Mouse (Mus musculus) midbrain, embryonic 13.5 days (tissue): ENCODE measurements around the gene Dnajb13. TPM values are rescaled to one million over a fixed set of nuclear protein-coding genes. Genes with fewer than 3 reads are reported as not detected.
A peak's percentile ranks its signal among the peaks of the same experiment; 100 is the strongest.
"Not testable (repeated sequence)": the region's sequence is repeated elsewhere in the genome, so short reads cannot be mapped to it uniquely, and the experiment has no call there.

Experiments
- ATAC-seq: fragments of 200-750 bp; cut with Nextera tagmentation; 2 replicates; pipeline ENCODE4 v1.8.0; 2017; ENCODE audit warnings: mild to moderate bottlenecking, moderate TSS enrichment, moderate library complexity
- H3K27ac ChIP-seq: fragments of 300-500 bp; sonication (generic); 2 replicates; pipeline ENCODE4 v1.5.1; 2015; ENCODE audit warnings: inconsistent platforms, mild to moderate bottlenecking, moderate library complexity
- H3K27me3 ChIP-seq: fragments of 300-500 bp; sonication (generic); 2 replicates; pipeline ENCODE4 v1.6.1; 2015; ENCODE audit warnings: mild to moderate bottlenecking, inconsistent platforms
- H3K36me3 ChIP-seq: fragments of 300-500 bp; sonication (generic); 2 replicates; pipeline ENCODE4 v1.6.1; 2015; ENCODE audit warnings: mild to moderate bottlenecking, inconsistent platforms
- H3K4me1 ChIP-seq: fragments of 300-500 bp; sonication (generic); replicated peaks from 2 replicates; pipeline ENCODE4 v1.6.1; 2015; ENCODE audit warnings: inconsistent platforms
- H3K4me2 ChIP-seq: fragments of 300-500 bp; sonication (generic); replicated peaks from 2 replicates; pipeline ENCODE4 v1.6.1; 2015; ENCODE audit warnings: moderate library complexity, mild to moderate bottlenecking, inconsistent platforms
- H3K4me3 ChIP-seq: fragments of 300-500 bp; sonication (generic); replicated peaks from 2 replicates; pipeline ENCODE4 v1.5.1; 2015; ENCODE audit warnings: mild to moderate bottlenecking, inconsistent platforms
- H3K9ac ChIP-seq: fragments of 300-500 bp; sonication (generic); replicated peaks from 2 replicates; pipeline ENCODE4 v1.6.1; 2015; ENCODE audit warnings: mild to moderate bottlenecking, inconsistent platforms
- H3K9me3 ChIP-seq: fragments of 300-500 bp; sonication (generic); 2 replicates; pipeline ENCODE4 v1.6.1; 2016; ENCODE audit warnings: mild to moderate bottlenecking, inconsistent platforms
- WGBS: fragments of 180-500 bp; shearing (Covaris S2); methylation state at CpG from one replicate; pipeline ENCODE4 v1.1.7; 2015; 5-methylcytosine and 5-hydroxymethylcytosine counted together
- polyA plus RNA-seq: library from polyadenylated mRNA; unstranded; fragments of >200 nt; fragmentation: Nextera tagmentation; extraction: Ambion mirVana; gene quantifications from 2 replicates; pipeline ENCODE4 v1.2.1, GENCODE M21; 2015

The Dnajb13 gene
- polyA plus RNA-seq, 1 experiment from 2014 or later = 3.2 TPM

GRCm38 (mm10) chr7:100495581-100496251, 19.0 kb downstream of the Dnajb13 start:
- peaks cover 44% of the 10 kb centered on the region for H3K4me1 ChIP-seq
- peak overlapping the region; percentile 78 for H3K27ac ChIP-seq
- peaks cover 7% of the 10 kb centered on the region; the same call in 1 of the 2 replicates for H3K36me3 ChIP-seq
- peak overlapping the region; percentile 44; the same call in 1 of the 2 replicates for H3K9ac ChIP-seq
- peak; percentile 81 for ATAC-seq
- H3K27me3 ChIP-seq = peaks cover 9% of the 10 kb centered on the region; the same call in 1 of the 2 replicates
- peak overlapping the region; percentile 33 for H3K4me2 ChIP-seq
- H3K9me3 ChIP-seq = no peaks in the 10 kb centered on the region
- 30% methylated on average over 11 of the region's 11 CpGs for WGBS
- H3K4me3 ChIP-seq = no peak overlapping the region; the same call in 1 of the 2 replicates

- Histone ChIP-seq H3K9me3 (no peaks in the 10 kb centered on the region), H3K27me3 (peaks cover 9% of the 10 kb centered on the region; the same call in 1 of the 2 replicates), H3K4me3 (no peak overlapping the region), H3K4me1 (peaks cover 40% of the 10 kb centered on the region), H3K27ac (peak overlapping the region; percentile 78), H3K9ac (peak overlapping the region; percentile 44; the same call in 1 of the 2 replicates), H3K4me2 (peak overlapping the region; percentile 33), H3K36me3 (peaks cover 7% of the 10 kb centered on the region; the same call in 1 of the 2 replicates)
- WGBS = 29% methylated on average over 8 of the region's 8 CpGs
- ATAC-seq = no peak; the same call in 1 of the 2 replicates
Observed at GRCm38 (mm10) chr7:100495042-100495441, 19.7 kb downstream of the Dnajb13 start.

GRCm38 (mm10) chr7:100494415-100494831, 20.3 kb downstream of the Dnajb13 start:
- no peak overlapping the region for H3K27ac ChIP-seq
- peak overlapping the region; percentile 38; the same call in 1 of the 2 replicates for H3K4me3 ChIP-seq
- H3K9me3 ChIP-seq = no peaks in the 10 kb centered on the region
- H3K4me2 ChIP-seq = peak overlapping the region; percentile 65
- H3K9ac ChIP-seq = no peak overlapping the region
- H3K4me1 ChIP-seq = peaks cover 40% of the 10 kb centered on the region
- H3K36me3 ChIP-seq = peaks cover 7% of the 10 kb centered on the region; the same call in 1 of the 2 replicates
- ATAC-seq = no peak
- 90% methylated on average over 7 of the region's 7 CpGs for WGBS
- H3K27me3 ChIP-seq = peaks cover 9% of the 10 kb centered on the region; the same call in 1 of the 2 replicates

- H3K27ac ChIP-seq = no peak overlapping the region
- peaks cover 41% of the 10 kb centered on the region for H3K4me1 ChIP-seq
- ATAC-seq = no peak
- H3K9ac ChIP-seq = no peak overlapping the region
- H3K4me3 ChIP-seq = peak overlapping the region; percentile 38
- peak overlapping the region; percentile 65 for H3K4me2 ChIP-seq
- peaks cover 9% of the 10 kb centered on the region; the same call in 1 of the 2 replicates for H3K27me3 ChIP-seq
- WGBS = 40% methylated on average over 19 of the region's 19 CpGs
- H3K36me3 ChIP-seq = peaks cover 3% of the 10 kb centered on the region; the same call in 1 of the 2 replicates
- H3K9me3 ChIP-seq = no peaks in the 10 kb centered on the region
Observed at GRCm38 (mm10) chr7:100493484-100494414, 21.0 kb downstream of the Dnajb13 start.

GRCm38 (mm10) chr7:100493117-100493483, 21.7 kb downstream of the Dnajb13 start, which contains the start of gene Ucp2:
TSS of gene Ucp2 (plus strand) at chr7:100493337.
- Histone ChIP-seq H3K27me3 (peaks cover 9% of the 10 kb centered on the region; the same call in 1 of the 2 replicates), H3K36me3 (no peaks in the 10 kb centered on the region), H3K9me3 (no peaks in the 10 kb centered on the region), H3K4me3 (peak within 1 kb of the TSS; percentile 38), H3K27ac (no peak within 1 kb of the TSS), H3K4me1 (peaks cover 43% of the 10 kb centered on the region), H3K9ac (peak within 1 kb of the TSS; percentile 54; the same call in 1 of the 2 replicates), H3K4me2 (peak within 1 kb of the TSS; percentile 65)
- 2% methylated on average over 22 of the region's 27 CpGs for WGBS
- ATAC-seq = peak; percentile 18; the same call in 1 of the 2 replicates

GRCm38 (mm10) chr7:100492391-100493116, 22.2 kb downstream of the Dnajb13 start:
- WGBS = 2% methylated on average over 36 of the region's 36 CpGs
- Histone ChIP-seq H3K27me3 (peaks cover 9% of the 10 kb centered on the region; the same call in 1 of the 2 replicates), H3K9ac (peak overlapping the region; percentile 54; the same call in 1 of the 2 replicates), H3K9me3 (no peaks in the 10 kb centered on the region), H3K36me3 (no peaks in the 10 kb centered on the region), H3K27ac (no peak overlapping the region), H3K4me1 (peaks cover 43% of the 10 kb centered on the region), H3K4me3 (peak overlapping the region; percentile 38), H3K4me2 (peak overlapping the region; percentile 65)
- ATAC-seq = peak; percentile 22; the same call in 1 of the 2 replicates

GRCm38 (mm10) chr7:100488474-100489048, 26.2 kb downstream of the Dnajb13 start:
- H3K4me3 ChIP-seq = no peak overlapping the region
- peaks cover 13% of the 10 kb centered on the region for H3K4me1 ChIP-seq
- WGBS = 25% methylated on average over 10 of the region's 10 CpGs
- H3K36me3 ChIP-seq = no peaks in the 10 kb centered on the region
- no peaks in the 10 kb centered on the region for H3K9me3 ChIP-seq
- peaks cover 9% of the 10 kb centered on the region; the same call in 1 of the 2 replicates for H3K27me3 ChIP-seq
- no peak overlapping the region for H3K4me2 ChIP-seq
- peak; percentile 55 for ATAC-seq
- H3K9ac ChIP-seq = 0 out of 2 replicates have a peak overlapping the region, but pooled peaks have one; percentile 29
- H3K27ac ChIP-seq = peak overlapping the region; percentile 47; the same call in 1 of the 2 replicates

GRCm38 (mm10) chr7:100487301-100487700, 27.5 kb downstream of the Dnajb13 start:
- Histone ChIP-seq H3K9ac (no peak overlapping the region), H3K4me1 (peaks cover 4% of the 10 kb centered on the region; the same call in 1 of the 2 replicates), H3K4me2 (no peak overlapping the region), H3K36me3 (no peaks in the 10 kb centered on the region), H3K27me3 (0 out of 2 replicates have a peak, but pooled peaks cover 2% of the 10 kb centered on the region), H3K27ac (no peak overlapping the region), H3K9me3 (no peaks in the 10 kb centered on the region), H3K4me3 (no peak overlapping the region)
- WGBS = 82% methylated on average over 2 of the region's 2 CpGs
- ATAC-seq = no peak

GRCm38 (mm10) chr7:100484493-100484892, 30.3 kb downstream of the Dnajb13 start:
- Histone ChIP-seq H3K27me3 (no peaks in the 10 kb centered on the region), H3K4me1 (peaks cover 4% of the 10 kb centered on the region; the same call in 1 of the 2 replicates), H3K27ac (no peak overlapping the region), H3K9ac (no peak overlapping the region), H3K9me3 (no peaks in the 10 kb centered on the region), H3K4me3 (no peak overlapping the region), H3K4me2 (no peak overlapping the region), H3K36me3 (no peaks in the 10 kb centered on the region)
- ATAC-seq = no peak
- 87% methylated on average over 5 of the region's 5 CpGs for WGBS

- 74% methylated on average over 2 of the region's 2 CpGs for WGBS
Observed at GRCm38 (mm10) chr7:100482046-100482445, 32.7 kb downstream of the Dnajb13 start.

GRCm38 (mm10) chr7:100480175-100480574, 34.6 kb downstream of the Dnajb13 start:
- H3K4me2 ChIP-seq = no peak overlapping the region
- no peaks in the 10 kb centered on the region for H3K27me3 ChIP-seq
- no peak overlapping the region for H3K9ac ChIP-seq
- H3K4me1 ChIP-seq = no peaks in the 10 kb centered on the region
- no peaks in the 10 kb centered on the region for H3K9me3 ChIP-seq
- no peaks in the 10 kb centered on the region for H3K36me3 ChIP-seq
- no peak overlapping the region for H3K27ac ChIP-seq
- no peak overlapping the region for H3K4me3 ChIP-seq
- ATAC-seq = no peak
- 88% methylated on average over 17 of the region's 17 CpGs for WGBS

More at GRCm38 (mm10) chr7:100482046-100482445, 32.7 kb downstream of the Dnajb13 start:
- not testable (repeated sequence) for H3K9me3 ChIP-seq, H3K36me3 ChIP-seq, H3K27ac ChIP-seq, H3K9ac ChIP-seq, H3K27me3 ChIP-seq, H3K4me1 ChIP-seq, H3K4me2 ChIP-seq, H3K4me3 ChIP-seq, ATAC-seq
